Mouse (Mus musculus): ENCODE results near the gene Ext2. TPM values are rescaled to one million over a fixed set of nuclear protein-coding genes. Genes with fewer than 3 reads are reported as not detected.
A peak's percentile ranks its signal among the peaks of the same experiment; 100 is the strongest.

Ext2 gene
- polyA plus RNA-seq, 1 experiment from 2014 or later = 60.3 TPM

GRCm38 (mm10) chr2:93778616-93779015, 43.8 kb downstream of the Ext2 start:
- Histone ChIP-seq H3K4me3 (ENCODE audit: low read depth, low read length) (no peak overlapping the region), H3K27ac (ENCODE audit: low read depth, low read length) (no peak overlapping the region), H3K4me1 (ENCODE audit: control insufficient read depth, insufficient read depth, low read length) (peaks cover 31% of the 10 kb centered on the region), H3K9ac (ENCODE audit: low read depth, low read length) (no peak overlapping the region), H3K36me3 (ENCODE audit: control insufficient read depth, insufficient read depth, low read length) (no peaks in the 10 kb centered on the region), H3K27me3 (ENCODE audit: control insufficient read depth, insufficient read depth, low read length) (no peaks in the 10 kb centered on the region), H3K4me2 (no peak overlapping the region), H3K9me3 (replicated peaks; ENCODE audit: control insufficient read depth, low read length) (no peaks in the 10 kb centered on the region)
- ATAC-seq (replicated peaks; ENCODE audit: insufficient number of reproducible peaks, low FRiP score, low TSS enrichment) = no peak
- 83% methylated on average over 5 of the region's 5 CpGs for WGBS (ENCODE audit: insufficient replicate concordance)

DNA sequence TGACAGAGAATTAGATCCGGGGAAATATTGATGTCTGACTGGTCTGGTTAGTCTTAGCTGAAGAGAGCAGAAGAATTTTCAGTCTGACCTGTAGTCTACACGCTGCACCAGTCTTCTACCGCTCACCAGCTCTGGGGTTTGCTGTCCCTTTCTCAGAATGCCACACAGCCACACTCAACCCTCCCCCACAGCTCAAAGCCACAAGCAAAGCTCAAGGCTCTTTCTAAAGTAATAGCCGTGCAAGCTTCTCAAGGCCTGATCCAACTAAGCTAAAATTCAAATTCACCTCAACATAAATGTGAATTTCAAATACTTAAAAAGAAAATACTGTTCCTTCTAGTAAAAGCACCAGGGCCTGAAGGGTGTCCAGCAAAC, 45.3 kb downstream of the Ext2 start:
- 56% methylated on average over 4 of the region's 4 CpGs for WGBS (ENCODE audit: insufficient replicate concordance)
- Histone ChIP-seq H3K27me3 (ENCODE audit: control insufficient read depth, insufficient read depth, low read length) (no peaks in the 10 kb centered on the region), H3K4me3 (ENCODE audit: low read depth, low read length) (no peak overlapping the region), H3K4me1 (ENCODE audit: control insufficient read depth, insufficient read depth, low read length) (peaks cover 31% of the 10 kb centered on the region), H3K4me2 (no peak overlapping the region), H3K27ac (ENCODE audit: low read depth, low read length) (no peak overlapping the region), H3K36me3 (ENCODE audit: control insufficient read depth, insufficient read depth, low read length) (no peaks in the 10 kb centered on the region), H3K9ac (ENCODE audit: low read depth, low read length) (no peak overlapping the region), H3K9me3 (replicated peaks; ENCODE audit: control insufficient read depth, low read length) (no peaks in the 10 kb centered on the region)
- no peak for ATAC-seq (replicated peaks; ENCODE audit: insufficient number of reproducible peaks, low FRiP score, low TSS enrichment)

DNA sequence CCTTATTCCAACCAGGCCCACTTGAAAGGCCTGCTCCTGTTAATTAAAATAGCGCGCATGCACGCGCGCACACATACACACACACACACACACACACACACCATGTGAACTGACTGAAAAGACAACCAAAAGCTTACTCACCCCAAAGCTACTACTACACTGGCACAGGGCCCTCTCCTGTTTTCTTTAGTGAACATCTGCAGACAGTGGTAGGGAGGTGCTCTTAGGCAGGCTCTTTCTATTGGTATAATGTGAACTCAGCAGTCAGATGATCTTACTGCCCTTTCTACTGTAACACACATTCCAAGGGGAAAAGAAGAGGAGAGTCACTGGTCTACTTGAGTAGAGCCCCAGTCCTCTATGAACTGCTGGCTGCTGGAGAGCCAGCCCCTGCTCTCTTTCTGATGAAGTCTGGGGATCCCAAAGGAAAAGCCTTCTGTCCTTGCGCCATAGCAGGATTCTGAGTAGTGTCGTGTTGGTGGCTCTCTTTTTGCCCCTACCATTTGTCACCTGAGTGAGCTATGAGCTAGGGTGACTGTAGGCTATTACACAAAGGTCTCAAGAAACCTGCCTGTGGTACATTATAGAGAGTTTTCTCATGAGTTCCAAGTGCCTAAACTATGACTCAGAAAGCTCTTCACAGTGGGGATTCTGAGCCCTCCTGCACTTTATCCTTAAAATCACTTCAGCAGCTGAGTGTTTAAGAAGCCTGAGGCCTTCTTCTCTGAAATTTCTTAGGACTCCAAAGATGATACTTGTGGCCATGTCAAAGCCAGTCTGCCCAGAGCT, 45.9 kb downstream of the Ext2 start:
- H3K36me3 ChIP-seq (ENCODE audit: control insufficient read depth, insufficient read depth, low read length) = no peaks in the 10 kb centered on the region
- H3K4me1 ChIP-seq (ENCODE audit: control insufficient read depth, insufficient read depth, low read length) = peaks cover 31% of the 10 kb centered on the region
- H3K9ac ChIP-seq (ENCODE audit: low read depth, low read length) = no peak overlapping the region
- no peak overlapping the region for H3K4me2 ChIP-seq
- no peaks in the 10 kb centered on the region for H3K9me3 ChIP-seq (replicated peaks; ENCODE audit: control insufficient read depth, low read length)
- H3K27me3 ChIP-seq (ENCODE audit: control insufficient read depth, insufficient read depth, low read length) = no peaks in the 10 kb centered on the region
- ATAC-seq (replicated peaks; ENCODE audit: insufficient number of reproducible peaks, low FRiP score, low TSS enrichment) = no peak
- WGBS (ENCODE audit: insufficient replicate concordance) = 82% methylated on average over 7 of the region's 7 CpGs
- H3K27ac ChIP-seq (ENCODE audit: low read depth, low read length) = no peak overlapping the region
- no peak overlapping the region for H3K4me3 ChIP-seq (ENCODE audit: low read depth, low read length)

- H3K27ac ChIP-seq (ENCODE audit: low read depth, low read length) = no peak overlapping the region
- H3K4me3 ChIP-seq (ENCODE audit: low read depth, low read length) = no peak overlapping the region
- no peak overlapping the region for H3K9ac ChIP-seq (ENCODE audit: low read depth, low read length)
- H3K4me1 ChIP-seq (ENCODE audit: control insufficient read depth, insufficient read depth, low read length) = peaks cover 35% of the 10 kb centered on the region
- no peaks in the 10 kb centered on the region for H3K27me3 ChIP-seq (ENCODE audit: control insufficient read depth, insufficient read depth, low read length)
- 31% methylated on average over 4 of the region's 4 CpGs for WGBS (ENCODE audit: insufficient replicate concordance)
- ATAC-seq (replicated peaks; ENCODE audit: insufficient number of reproducible peaks, low FRiP score, low TSS enrichment) = no peak
- H3K4me2 ChIP-seq = no peak overlapping the region
- H3K36me3 ChIP-seq (ENCODE audit: control insufficient read depth, insufficient read depth, low read length) = no peaks in the 10 kb centered on the region
- H3K9me3 ChIP-seq (replicated peaks; ENCODE audit: control insufficient read depth, low read length) = no peaks in the 10 kb centered on the region
Measured at GRCm38 (mm10) chr2:93775431-93775830, 46.9 kb downstream of the Ext2 start.

DNA sequence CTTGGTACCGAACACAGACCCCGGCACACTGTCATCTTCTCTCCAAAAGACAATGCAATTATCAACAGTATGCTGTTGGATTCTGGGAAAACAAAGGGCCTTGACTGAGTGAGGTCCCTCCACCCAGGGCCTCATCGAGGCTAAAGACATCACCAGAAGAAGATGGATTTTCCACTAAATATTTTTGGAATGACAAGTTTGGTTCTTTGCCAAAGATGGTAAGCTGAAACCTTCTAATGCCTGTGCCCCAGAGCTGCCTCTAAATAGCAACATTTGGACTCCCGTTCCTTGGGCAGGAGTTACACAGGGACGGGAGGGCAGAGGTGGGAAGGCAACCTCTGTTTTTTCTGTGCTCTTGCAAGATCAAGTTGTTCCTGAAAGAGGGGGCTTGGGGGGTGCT, 47.4 kb downstream of the Ext2 start:
- Histone ChIP-seq H3K36me3 (ENCODE audit: control insufficient read depth, insufficient read depth, low read length) (no peaks in the 10 kb centered on the region), H3K9me3 (replicated peaks; ENCODE audit: control insufficient read depth, low read length) (no peaks in the 10 kb centered on the region), H3K27ac (ENCODE audit: low read depth, low read length) (no peak overlapping the region), H3K9ac (ENCODE audit: low read depth, low read length) (no peak overlapping the region), H3K4me3 (ENCODE audit: low read depth, low read length) (no peak overlapping the region), H3K4me2 (no peak overlapping the region), H3K27me3 (ENCODE audit: control insufficient read depth, insufficient read depth, low read length) (no peaks in the 10 kb centered on the region), H3K4me1 (ENCODE audit: control insufficient read depth, insufficient read depth, low read length) (peaks cover 34% of the 10 kb centered on the region)
- ATAC-seq (replicated peaks; ENCODE audit: insufficient number of reproducible peaks, low FRiP score, low TSS enrichment) = no peak
- WGBS (ENCODE audit: insufficient replicate concordance) = 53% methylated on average over 5 of the region's 5 CpGs

- Histone ChIP-seq H3K27me3 (ENCODE audit: control insufficient read depth, insufficient read depth, low read length) (no peaks in the 10 kb centered on the region), H3K4me2 (no peak overlapping the region), H3K27ac (ENCODE audit: low read depth, low read length) (no peak overlapping the region), H3K36me3 (ENCODE audit: control insufficient read depth, insufficient read depth, low read length) (0 out of 2 replicates have a peak, but pooled peaks cover 4% of the 10 kb centered on the region), H3K4me3 (ENCODE audit: low read depth, low read length) (no peak overlapping the region), H3K4me1 (ENCODE audit: control insufficient read depth, insufficient read depth, low read length) (peaks cover 27% of the 10 kb centered on the region), H3K9ac (ENCODE audit: low read depth, low read length) (no peak overlapping the region), H3K9me3 (replicated peaks; ENCODE audit: control insufficient read depth, low read length) (no peaks in the 10 kb centered on the region)
- no peak for ATAC-seq (replicated peaks; ENCODE audit: insufficient number of reproducible peaks, low FRiP score, low TSS enrichment)
- 63% methylated on average over 4 of the region's 4 CpGs for WGBS (ENCODE audit: insufficient replicate concordance)
Measured at GRCm38 (mm10) chr2:93772765-93773085, 49.6 kb downstream of the Ext2 start.

DNA sequence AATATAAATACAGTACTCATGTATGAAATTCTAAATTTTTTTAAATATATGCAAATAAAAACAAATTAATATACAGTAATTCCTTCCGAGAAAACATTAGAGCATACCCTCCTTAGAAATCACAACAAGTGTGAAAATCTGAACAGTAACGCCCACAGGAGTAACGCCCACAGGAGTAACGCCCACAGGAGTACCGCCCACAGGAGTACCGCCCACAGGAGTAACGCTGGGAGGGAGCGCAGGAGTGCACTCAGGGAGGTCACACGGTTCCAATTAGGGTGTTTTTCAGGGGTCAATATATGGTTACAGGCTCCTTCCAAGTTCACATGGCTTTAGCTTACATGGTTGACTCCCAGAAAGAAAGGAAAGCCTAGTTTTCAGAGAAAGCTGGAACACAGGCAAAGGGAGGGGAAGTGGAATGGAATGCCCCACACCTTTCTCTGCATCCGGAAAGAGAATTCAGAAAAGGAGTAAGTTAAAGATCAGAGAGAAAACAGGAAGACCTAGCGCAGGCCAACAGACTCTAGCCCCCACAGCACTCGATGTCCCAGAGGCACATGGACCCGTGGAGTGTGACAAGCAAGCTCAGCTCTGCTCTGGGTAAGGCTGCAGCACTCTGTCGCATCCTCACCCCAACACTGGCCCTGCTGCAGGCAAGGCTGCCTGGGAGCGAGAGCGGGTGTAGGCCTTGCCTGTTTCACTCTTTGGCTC, 50.2 kb downstream of the Ext2 start:
- H3K9ac ChIP-seq (ENCODE audit: low read depth, low read length) = no peak overlapping the region
- H3K27ac ChIP-seq (ENCODE audit: low read depth, low read length) = no peak overlapping the region
- WGBS (ENCODE audit: insufficient replicate concordance) = 40% methylated on average over 16 of the region's 16 CpGs
- 0 out of 2 replicates have a peak, but pooled peaks cover 4% of the 10 kb centered on the region for H3K36me3 ChIP-seq (ENCODE audit: control insufficient read depth, insufficient read depth, low read length)
- no peak overlapping the region for H3K4me2 ChIP-seq
- no peak for ATAC-seq (replicated peaks; ENCODE audit: insufficient number of reproducible peaks, low FRiP score, low TSS enrichment)
- H3K9me3 ChIP-seq (replicated peaks; ENCODE audit: control insufficient read depth, low read length) = no peaks in the 10 kb centered on the region
- H3K4me3 ChIP-seq (ENCODE audit: low read depth, low read length) = no peak overlapping the region
- H3K27me3 ChIP-seq (ENCODE audit: control insufficient read depth, insufficient read depth, low read length) = no peaks in the 10 kb centered on the region
- H3K4me1 ChIP-seq (ENCODE audit: control insufficient read depth, insufficient read depth, low read length) = peaks cover 27% of the 10 kb centered on the region

DNA sequence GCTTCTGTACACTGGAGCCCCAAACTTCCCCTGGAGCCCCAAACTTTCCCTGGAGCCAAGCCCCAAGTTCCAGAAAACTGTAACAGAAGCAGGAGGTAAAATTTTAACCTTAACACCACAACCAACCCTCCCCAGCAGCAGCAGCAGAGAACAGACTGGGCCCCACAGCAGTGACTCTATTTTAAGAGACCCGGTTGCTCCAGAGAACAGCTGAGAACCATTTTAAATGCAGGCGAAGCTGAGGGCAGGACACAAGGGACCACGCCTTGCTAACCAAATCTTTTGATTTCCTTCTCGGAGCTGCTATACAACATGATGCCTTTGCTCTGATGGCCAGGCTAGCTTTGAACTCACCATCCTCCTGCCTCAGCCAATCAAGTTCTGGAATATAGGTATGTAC, 51.5 kb downstream of the Ext2 start:
- ATAC-seq (replicated peaks; ENCODE audit: insufficient number of reproducible peaks, low FRiP score, low TSS enrichment) = no peak
- Histone ChIP-seq H3K4me1 (ENCODE audit: control insufficient read depth, insufficient read depth, low read length) (peaks cover 17% of the 10 kb centered on the region), H3K27me3 (ENCODE audit: control insufficient read depth, insufficient read depth, low read length) (no peaks in the 10 kb centered on the region), H3K4me3 (ENCODE audit: low read depth, low read length) (no peak overlapping the region), H3K9ac (ENCODE audit: low read depth, low read length) (0 out of 2 replicates have a peak overlapping the region, but pooled peaks have one; percentile 24), H3K9me3 (replicated peaks; ENCODE audit: control insufficient read depth, low read length) (no peaks in the 10 kb centered on the region), H3K4me2 (no peak overlapping the region), H3K27ac (ENCODE audit: low read depth, low read length) (peak overlapping the region; percentile 60), H3K36me3 (ENCODE audit: control insufficient read depth, insufficient read depth, low read length) (0 out of 2 replicates have a peak, but pooled peaks cover 4% of the 10 kb centered on the region)
- WGBS (ENCODE audit: insufficient replicate concordance) = 65% methylated on average over 4 of the region's 4 CpGs

Measured in heart, embryonic 11.5 days (tissue).